Mouse (Mus musculus) Muller cell, postnatal 12 days (primary cell): ENCODE measurements around the gene Ric1.

Experiments
- DNase-seq: peaks from one replicate; pipeline ENCODE4 v3.0.0-alpha.2; 2015; ENCODE audit errors: inconsistent ontology term

Ric1 gene

GRCm38 (mm10) chr19:29521637-29522435 lies at the start of gene Ric1:
Gene Ric1, plus strand, starts transcription at chr19:29522282.
- peak; percentile 95 for DNase-seq

DNA sequence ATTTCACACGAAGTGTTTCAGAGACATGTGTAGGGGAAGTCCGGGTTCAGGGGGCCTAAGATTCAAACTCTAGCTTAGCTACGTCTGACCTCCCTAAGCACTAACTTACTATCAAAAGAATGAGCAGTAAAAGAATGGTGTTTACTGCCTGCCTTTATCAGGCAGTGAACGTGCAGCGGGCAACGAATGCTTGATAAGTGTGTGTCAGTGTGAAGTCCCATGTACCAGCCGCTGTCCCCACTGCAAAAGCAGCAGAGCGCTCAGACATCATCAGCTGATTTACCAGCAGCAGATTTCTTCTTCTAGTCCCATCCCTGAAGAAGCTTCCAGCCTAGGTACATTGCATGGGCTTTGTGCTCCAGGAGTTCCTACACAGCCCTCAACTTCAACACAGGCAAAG lies 49.7 kb upstream of the Ric1 start:
- no peak for DNase-seq

- DNase-seq = no peak
These were observed 49.1 kb upstream of the Ric1 start for GRCm38 (mm10) chr19:29472946-29473345.

- DNase-seq = no peak
These were observed 47.3 kb upstream of the Ric1 start for GRCm38 (mm10) chr19:29474803-29475202.

DNA sequence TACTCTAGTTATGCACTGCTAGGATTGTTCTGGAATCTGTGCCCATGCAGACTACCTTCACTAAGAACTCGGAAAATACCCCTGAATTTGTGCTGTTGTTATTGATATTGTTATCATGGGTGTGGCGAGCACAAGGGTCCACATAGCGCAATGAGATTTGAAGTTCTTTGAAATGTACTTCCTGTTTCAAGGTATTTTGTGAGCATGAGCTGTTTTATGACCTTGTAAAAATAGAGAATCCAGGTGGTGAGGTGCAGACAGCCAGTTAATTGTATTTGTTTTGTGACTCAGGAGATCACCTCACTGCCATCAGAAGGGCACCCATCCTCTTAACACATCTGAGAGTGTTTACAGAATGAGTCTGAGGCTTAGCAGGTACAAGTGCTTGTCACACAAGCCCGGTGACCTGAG lies 46.9 kb upstream of the Ric1 start:
- no peak for DNase-seq

DNA sequence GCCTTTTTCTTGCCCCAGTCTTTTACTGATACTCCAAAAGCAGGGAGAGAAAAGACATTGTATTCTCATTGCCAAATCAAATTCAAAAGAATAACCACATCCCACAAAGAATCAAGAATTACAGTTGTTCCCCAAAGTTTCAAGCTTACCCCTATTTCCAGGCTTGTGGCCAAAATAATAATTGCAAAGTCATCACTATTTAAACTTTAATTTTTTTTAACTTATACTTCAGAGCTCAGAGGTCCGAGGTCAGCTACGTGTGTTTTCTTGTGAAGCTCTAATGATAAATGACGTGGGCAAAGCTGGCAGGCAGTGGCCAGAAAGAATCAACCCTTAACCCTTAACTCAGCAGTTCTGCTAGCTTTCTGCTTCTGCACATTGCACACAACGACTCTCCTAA lies 43.5 kb upstream of the Ric1 start:
- no peak for DNase-seq

DNA sequence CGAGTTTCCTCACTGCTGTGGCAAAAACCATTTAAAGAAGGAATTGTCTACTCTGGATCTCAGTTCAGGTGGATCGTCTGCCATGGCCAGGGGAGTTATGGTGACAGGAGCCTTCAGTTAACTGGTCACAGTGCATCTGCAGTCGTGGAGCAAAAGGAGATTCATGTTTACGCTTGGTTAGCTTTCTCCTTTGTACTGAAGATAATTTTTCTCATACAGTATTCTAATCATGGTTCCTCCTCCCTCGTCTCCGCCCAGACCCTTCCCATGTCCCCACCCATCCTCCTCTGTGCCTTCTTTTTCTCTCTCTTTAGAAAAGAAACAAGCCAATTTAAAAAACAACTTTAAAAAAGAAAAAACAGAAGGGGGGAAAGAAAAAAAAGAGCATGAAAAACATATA lies 40.5 kb upstream of the Ric1 start:
- DNase-seq = no peak

DNA sequence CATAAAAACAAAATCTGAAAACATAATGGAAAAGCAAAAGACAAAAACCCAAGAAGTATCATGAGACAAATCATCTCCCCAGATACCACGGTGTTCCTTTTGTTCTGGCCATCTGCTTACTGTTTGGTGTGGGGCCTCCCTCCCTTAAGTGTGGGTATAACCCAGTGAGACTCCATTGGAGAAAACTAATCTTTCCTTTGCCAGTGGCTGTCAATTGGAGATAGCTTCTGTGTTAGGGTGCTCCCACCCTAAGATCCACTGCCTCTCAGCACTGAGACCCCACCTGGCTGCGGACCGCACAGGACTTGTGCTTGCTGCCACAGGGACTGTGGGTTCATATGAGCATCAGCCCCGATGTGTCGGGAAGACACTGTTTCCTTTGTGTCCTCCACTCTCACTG lies 39.9 kb upstream of the Ric1 start:
- DNase-seq = no peak

- no peak for DNase-seq
These were observed 39.4 kb upstream of the Ric1 start for GRCm38 (mm10) chr19:29482637-29483036.

- peak; percentile 77 for DNase-seq
These were observed 38.7 kb upstream of the Ric1 start for GRCm38 (mm10) chr19:29483386-29483785.

GRCm38 (mm10) chr19:29484537-29484936 lies 37.5 kb upstream of the Ric1 start:
- no peak for DNase-seq

DNA sequence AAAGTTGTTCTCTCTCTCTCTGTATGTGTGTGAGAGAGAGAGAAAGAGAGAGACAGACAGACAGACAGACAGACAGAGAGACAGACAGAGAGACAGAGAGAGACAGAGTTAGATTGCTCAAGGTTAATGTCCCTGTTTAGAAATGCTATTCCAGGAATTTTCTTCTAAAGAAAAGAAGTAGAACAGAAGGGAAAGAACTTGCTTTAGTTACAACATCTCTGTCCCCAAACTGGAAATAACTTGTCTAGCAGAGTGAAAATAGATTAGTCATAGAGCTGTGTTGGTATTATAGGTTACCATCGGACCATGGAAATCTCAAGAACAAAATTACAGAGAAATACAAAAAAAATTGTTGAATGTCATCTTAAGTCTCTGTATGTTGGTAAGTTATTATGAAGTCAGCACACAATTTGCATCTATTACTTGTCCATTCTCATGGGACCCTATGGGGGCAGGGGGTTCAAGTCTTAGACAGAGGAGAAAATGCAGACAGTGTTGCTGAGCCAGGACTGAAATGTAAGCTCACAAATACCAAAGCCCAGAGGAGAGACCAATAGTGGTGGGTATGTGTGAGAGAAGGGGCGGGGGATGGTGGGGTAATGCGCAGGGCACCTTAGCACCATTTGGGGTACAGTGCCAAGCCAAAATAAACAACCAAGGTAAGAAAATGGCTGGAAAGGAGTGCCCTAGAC lies 36.7 kb upstream of the Ric1 start:
- peak; percentile 49 for DNase-seq

DNA sequence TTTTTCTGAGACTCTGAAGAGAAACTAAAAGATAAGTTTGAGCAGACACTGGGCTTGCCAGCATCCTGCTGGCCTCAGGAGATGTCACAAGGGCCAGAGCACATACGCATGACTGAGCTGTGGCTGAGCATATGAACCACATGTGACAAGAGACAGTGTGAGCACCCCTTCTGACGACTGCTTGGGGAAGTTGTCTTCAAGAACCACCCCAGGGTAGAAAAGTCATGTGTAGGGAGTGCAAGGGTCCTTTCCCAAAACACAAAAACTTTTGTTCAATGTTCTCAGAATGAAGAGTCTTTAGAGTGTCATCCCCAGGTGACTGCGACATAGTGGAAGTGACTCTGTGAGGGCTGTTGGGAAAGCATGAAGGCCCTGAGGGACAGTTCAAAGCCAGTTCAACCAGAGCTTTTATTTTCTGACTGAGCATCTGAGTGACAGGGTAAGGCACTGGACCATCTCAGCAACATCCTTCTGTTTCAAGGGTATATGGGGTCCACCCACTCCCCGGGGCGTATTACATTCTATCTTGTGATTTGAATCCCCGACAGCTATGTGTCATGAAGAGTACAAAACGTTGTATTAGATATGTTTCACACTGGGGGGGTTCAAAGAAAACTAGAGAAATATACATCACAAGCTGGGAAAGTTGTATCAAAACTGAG lies 35.4 kb upstream of the Ric1 start:
- DNase-seq = peak; percentile 51

- no peak for DNase-seq
These were observed 34.6 kb upstream of the Ric1 start for GRCm38 (mm10) chr19:29487326-29488072.

DNA sequence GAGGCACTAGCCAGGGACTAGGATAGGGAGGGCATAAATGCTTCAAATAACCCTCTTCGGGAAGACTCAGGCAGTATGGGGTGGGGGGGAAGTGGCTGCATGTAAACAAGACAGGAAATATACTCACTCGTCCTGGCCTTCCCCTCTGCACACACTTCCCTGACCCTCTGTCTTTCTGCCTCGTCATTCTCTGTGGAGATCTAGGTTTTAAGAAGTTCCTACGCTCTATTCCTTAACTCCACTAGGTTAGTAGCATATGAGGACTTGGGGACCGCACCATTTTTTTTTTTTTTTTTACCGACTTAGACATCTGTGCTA lies 34.0 kb upstream of the Ric1 start:
- no peak for DNase-seq

- DNase-seq = no peak
These were observed 33.7 kb upstream of the Ric1 start for GRCm38 (mm10) chr19:29488420-29488819.

GRCm38 (mm10) chr19:29489785-29490284 lies 32.2 kb upstream of the Ric1 start:
- DNase-seq = no peak

- DNase-seq = no peak
These were observed 30.6 kb upstream of the Ric1 start for GRCm38 (mm10) chr19:29491467-29491866.

GRCm38 (mm10) chr19:29494454-29494853 lies 27.6 kb upstream of the Ric1 start:
- DNase-seq = no peak

- DNase-seq = no peak
These were observed 26.0 kb upstream of the Ric1 start for GRCm38 (mm10) chr19:29496001-29496597.

DNA sequence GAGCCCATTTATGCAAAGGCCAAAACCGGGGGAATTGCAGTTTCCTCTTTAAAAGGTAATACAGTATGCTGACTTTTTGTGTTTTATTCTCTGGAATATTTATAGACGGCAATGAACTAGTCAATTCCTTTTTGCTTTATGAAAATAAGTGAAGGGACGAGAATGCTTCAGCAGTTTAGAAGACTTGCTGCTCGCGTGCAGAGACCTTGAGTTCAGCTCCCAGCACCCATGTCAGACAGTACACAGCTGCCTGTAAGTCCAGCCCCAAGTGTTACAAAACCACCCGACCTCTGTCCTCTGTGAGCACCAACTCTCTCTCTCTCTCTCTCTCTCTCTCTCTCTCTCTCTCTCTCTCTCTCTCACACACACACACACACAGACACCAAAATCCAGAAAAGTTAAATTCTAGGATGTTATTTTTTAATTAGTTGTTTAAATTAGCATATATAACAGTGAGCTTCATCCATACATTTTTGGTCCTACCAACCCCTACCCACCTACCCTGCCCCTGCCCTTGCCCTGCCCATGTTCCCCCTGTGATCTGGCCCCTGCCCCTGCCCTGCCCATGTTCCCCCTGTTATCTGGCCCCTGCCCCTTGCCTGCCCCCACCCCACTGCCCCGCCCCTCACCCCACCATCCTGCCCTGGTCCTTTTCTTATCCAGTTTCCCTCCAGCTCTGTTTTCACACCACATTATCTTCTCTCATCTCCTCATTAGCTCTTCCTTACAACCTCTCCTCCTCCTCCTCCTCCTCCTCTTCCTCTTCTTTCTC lies 25.1 kb upstream of the Ric1 start:
- DNase-seq = no peak
